Mouse (Mus musculus) testis, postnatal 14 days (tissue): Measurements from ENCODE around the gene Ccnd2.

ENCODE experiments used
- DNase-seq: peaks from one replicate; pipeline ENCODE4 v3.0.0; 2021; ENCODE audit warnings: low spot score

Ccnd2 gene

GRCm38 (mm10) chr6:127148526-127149302 is 3.3 kb downstream of the Ccnd2 start:
- no peak for DNase-seq

GRCm38 (mm10) chr6:127147665-127148064 is 4.3 kb downstream of the Ccnd2 start:
- DNase-seq = peak; percentile 78

GRCm38 (mm10) chr6:127146322-127146947 is 5.6 kb downstream of the Ccnd2 start:
- DNase-seq = no peak

GRCm38 (mm10) chr6:127145464-127146190 is 6.4 kb downstream of the Ccnd2 start:
- no peak for DNase-seq

GRCm38 (mm10) chr6:127143576-127144288 is 8.3 kb downstream of the Ccnd2 start:
- DNase-seq = no peak

- no peak for DNase-seq
Measured at GRCm38 (mm10) chr6:127143124-127143520, 8.9 kb downstream of the Ccnd2 start.

- no peak for DNase-seq
Measured at GRCm38 (mm10) chr6:127142154-127143123, 9.6 kb downstream of the Ccnd2 start.

- no peak for DNase-seq
Measured at GRCm38 (mm10) chr6:127138962-127139361, 13.0 kb downstream of the Ccnd2 start.

- no peak for DNase-seq
Measured at GRCm38 (mm10) chr6:127133433-127134245, 18.4 kb downstream of the Ccnd2 start.

GRCm38 (mm10) chr6:127132719-127133118 is 19.3 kb downstream of the Ccnd2 start:
- DNase-seq = no peak

GRCm38 (mm10) chr6:127131946-127132345 is 20.0 kb downstream of the Ccnd2 start:
- DNase-seq = no peak

- DNase-seq = no peak
Measured at GRCm38 (mm10) chr6:127130377-127130776, 21.6 kb downstream of the Ccnd2 start.

- DNase-seq = no peak
Measured at GRCm38 (mm10) chr6:127129659-127130058, 22.3 kb downstream of the Ccnd2 start.

GRCm38 (mm10) chr6:127123506-127123905 is 28.5 kb downstream of the Ccnd2 start:
- DNase-seq = peak; percentile 58

- no peak for DNase-seq
Measured at GRCm38 (mm10) chr6:127122996-127123395, 29.0 kb downstream of the Ccnd2 start.

- no peak for DNase-seq
Measured at GRCm38 (mm10) chr6:127122221-127122806, 29.7 kb downstream of the Ccnd2 start.

- no peak for DNase-seq
Measured at GRCm38 (mm10) chr6:127114753-127115456, 37.1 kb downstream of the Ccnd2 start.

- peak; percentile 92 for DNase-seq
Measured at GRCm38 (mm10) chr6:127109402-127109930, 42.5 kb downstream of the Ccnd2 start, which contains the start of gene Tigar. Gene Tigar (minus strand): TSS chr6:127109557.
